Mouse (Mus musculus) ES-Bruce4 (cell line): ENCODE results near the gene Il10ra.

Source experiments
- CTCF ChIP-seq: IDR thresholded peaks from one replicate; pipeline ENCODE4 v1.8.1; 2011; ENCODE audit warnings: low read depth, low read length
- EP300 ChIP-seq: IDR thresholded peaks from 2 replicates; pipeline ENCODE4 v1.6.1; 2011; ENCODE audit warnings: low read depth, low read length; ENCODE audit not compliant: insufficient read depth
- POLR2A ChIP-seq: IDR thresholded peaks from one replicate; pipeline ENCODE4 v1.8.1; 2011; ENCODE audit warnings: low read length; ENCODE audit not compliant: insufficient read depth

DNA sequence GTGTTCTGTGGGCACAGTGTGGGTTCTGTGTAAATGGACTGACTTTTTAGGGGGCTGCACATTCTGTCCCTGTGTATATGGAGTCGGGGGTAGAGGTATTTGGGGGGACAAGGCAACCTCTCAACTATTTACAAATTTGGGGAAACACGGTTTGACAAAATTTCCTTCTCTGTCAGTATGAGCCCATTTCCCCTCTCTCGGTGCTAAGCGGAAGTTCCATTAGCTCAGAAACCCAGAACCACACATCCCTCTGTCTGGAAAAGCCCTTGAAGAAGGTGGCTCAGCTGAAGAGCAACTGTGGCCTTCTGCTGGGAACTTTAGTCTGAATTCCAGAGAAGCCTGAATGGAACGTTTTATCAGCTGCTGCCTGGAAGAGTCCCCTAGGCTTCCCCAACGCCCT is 16.6 kb downstream of the Il10ra start:
- TF ChIP-seq EP300 = no peak
- TF ChIP-seq CTCF = no peak
- TF ChIP-seq POLR2A = no peak
